Mouse (Mus musculus): ENCODE results near the gene Bcr. TPM values are rescaled to one million over a fixed set of nuclear protein-coding genes. Genes with fewer than 3 reads are reported as not detected.

The Bcr gene
- polyA plus RNA-seq, 1 experiment from 2014 or later: 15.7 TPM

DNA sequence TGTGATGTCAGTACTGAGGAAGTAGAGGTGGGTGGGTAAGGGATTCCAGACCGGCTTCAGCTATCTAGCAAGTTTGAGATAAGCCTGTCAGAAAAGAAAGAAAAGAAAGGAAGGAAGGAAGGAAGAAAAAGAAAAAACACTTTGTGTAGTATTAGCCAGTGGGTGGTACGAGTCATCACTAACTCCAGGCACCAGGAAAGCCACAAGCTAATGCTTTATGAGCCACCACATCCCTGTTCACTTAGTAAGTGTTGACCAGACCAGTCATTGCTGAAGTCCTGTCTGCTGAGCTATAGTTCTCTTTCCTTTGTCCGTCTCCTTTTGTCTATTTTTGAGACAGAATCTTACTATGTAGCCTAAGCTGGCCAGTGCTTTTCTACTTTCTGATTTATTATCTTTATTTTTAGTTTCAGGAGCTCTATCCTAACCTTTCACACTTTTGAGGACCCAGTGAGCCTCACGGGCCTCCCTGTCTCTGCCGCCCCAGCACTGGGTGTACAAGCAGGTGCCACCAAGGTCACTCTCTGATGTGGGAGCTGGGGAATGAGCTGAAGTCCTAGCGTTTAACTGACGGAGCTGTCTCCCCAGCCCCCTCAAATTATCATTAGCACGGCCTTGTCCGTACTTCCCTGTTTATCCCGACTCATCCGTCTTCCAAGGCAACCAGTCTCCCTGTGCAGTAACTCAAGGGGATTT lies 10.0 kb downstream of the Bcr start:
- Histone ChIP-seq H3K27ac (replicated peaks) (no peak overlapping the region), H3K9me3 (no peaks in the 10 kb centered on the region), H3K4me2 (replicated peaks) (no peak overlapping the region), H3K4me1 (peaks cover 48% of the 10 kb centered on the region), H3K27me3 (no peaks in the 10 kb centered on the region), H3K9ac (replicated peaks) (no peak overlapping the region), H3K4me3 (no peak overlapping the region), H3K36me3 (no peaks in the 10 kb centered on the region)
- 84% methylated on average over 11 of the region's 11 CpGs for WGBS
- no peak for ATAC-seq (replicated peaks)

DNA sequence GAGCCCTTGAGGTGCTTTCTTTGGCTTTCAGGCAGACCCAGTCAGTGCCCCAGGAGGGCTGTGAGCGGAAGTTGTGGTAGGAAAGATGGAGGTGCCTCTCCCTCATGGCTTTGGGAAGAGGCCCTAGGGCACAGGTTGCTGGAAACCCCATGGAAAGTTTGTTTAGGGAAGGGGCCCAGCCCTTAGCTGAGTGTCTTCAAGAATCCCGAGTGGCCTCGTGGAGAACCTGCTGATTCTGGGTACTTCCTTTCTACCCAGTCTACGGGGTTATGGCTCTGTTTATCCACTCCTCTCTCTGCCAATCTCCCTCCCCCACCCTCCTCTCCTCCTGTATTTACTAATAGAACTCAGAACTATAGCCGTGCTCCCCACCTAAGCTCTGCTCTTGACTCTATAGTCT lies 15.3 kb downstream of the Bcr start:
- Histone ChIP-seq H3K36me3 (no peaks in the 10 kb centered on the region), H3K27ac (replicated peaks) (no peak overlapping the region), H3K9ac (replicated peaks) (no peak overlapping the region), H3K27me3 (no peaks in the 10 kb centered on the region), H3K4me2 (replicated peaks) (no peak overlapping the region), H3K9me3 (no peaks in the 10 kb centered on the region), H3K4me3 (no peak overlapping the region), H3K4me1 (peaks cover 9% of the 10 kb centered on the region; the same call in 1 of the 2 replicates)
- ATAC-seq (replicated peaks): no peak
- 81% methylated on average over 5 of the region's 5 CpGs for WGBS

DNA sequence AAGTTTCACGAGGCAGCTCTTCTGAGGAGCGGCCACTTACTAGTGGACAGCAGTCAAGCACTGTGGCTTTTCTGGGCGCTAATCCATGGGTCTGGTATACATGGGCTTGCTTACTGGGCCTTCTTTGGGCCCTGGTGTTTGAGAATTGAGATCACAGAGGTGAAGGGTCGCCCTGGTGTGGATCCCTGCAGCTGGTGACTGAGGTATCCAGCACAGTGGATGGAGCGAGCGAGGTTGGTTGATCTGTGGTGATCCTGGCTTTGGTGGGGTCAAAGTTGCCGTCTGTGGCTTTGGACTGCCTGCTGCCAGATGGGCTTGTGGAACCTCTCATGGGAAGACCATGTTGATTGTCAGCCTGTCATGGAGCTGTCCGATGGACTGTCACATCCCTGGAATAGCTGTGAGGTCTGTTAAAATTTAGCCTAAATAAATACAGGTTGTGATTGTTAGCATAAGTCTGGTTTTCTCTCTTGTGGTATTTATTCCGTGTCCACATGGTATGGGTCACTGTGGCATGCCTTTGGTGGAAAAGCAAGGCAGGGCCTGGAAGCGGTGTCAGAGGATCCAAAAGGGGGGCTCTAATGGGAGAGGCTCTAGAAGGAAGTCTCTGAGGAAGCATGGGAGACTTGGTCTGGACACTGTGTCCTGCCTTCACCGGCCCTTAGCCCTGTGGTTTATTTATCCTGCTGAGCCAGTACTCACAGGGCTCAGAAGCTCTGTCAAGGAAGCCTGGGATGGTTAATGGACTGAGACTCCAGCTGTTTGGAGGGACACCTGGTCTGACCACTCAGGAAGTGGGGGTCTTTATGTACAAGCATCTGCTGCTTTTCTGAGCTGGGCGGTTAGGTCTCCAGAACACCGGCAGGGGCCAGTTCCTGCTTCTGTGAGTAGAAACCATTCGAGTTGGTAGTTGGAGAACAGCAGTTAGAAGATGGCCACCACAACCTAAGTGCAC lies 18.1 kb downstream of the Bcr start:
- 92% methylated on average over 14 of the region's 14 CpGs for WGBS
- H3K9ac ChIP-seq (replicated peaks): no peak overlapping the region
- H3K4me1 ChIP-seq: 0 out of 2 replicates have a peak, but pooled peaks cover 6% of the 10 kb centered on the region
- no peak overlapping the region for H3K4me3 ChIP-seq
- H3K27me3 ChIP-seq: no peaks in the 10 kb centered on the region
- no peak overlapping the region for H3K4me2 ChIP-seq (replicated peaks)
- ATAC-seq (replicated peaks): no peak
- H3K36me3 ChIP-seq: no peaks in the 10 kb centered on the region
- no peak overlapping the region for H3K27ac ChIP-seq (replicated peaks)
- no peaks in the 10 kb centered on the region for H3K9me3 ChIP-seq

DNA sequence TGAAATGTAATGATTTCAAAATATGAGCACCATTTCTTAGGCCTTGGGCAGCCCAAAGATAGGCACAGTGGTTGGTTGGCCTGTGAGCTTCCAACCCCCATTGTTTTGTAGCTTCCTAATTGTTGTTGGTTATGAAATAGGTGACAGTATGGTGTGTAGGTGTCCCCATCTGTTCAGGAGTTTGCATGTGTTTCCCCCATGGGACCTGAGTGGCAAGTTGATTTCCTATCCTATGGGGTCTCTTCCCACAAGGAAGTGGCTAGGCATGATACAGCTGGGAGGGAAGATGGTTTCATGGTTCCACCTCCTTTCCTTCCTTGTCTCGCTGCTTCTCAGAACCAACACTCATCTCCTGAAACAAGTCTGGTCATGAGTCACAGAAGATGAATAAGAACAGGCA lies 24.9 kb downstream of the Bcr start:
- Histone ChIP-seq H3K27ac (replicated peaks) (no peak overlapping the region), H3K4me1 (0 out of 2 replicates have a peak, but pooled peaks cover 4% of the 10 kb centered on the region), H3K9ac (replicated peaks) (no peak overlapping the region), H3K27me3 (no peaks in the 10 kb centered on the region), H3K4me3 (no peak overlapping the region), H3K4me2 (replicated peaks) (no peak overlapping the region), H3K9me3 (no peaks in the 10 kb centered on the region), H3K36me3 (no peaks in the 10 kb centered on the region)
- WGBS: 88% methylated on average over 1 of the region's 1 CpGs
- ATAC-seq (replicated peaks): no peak

DNA sequence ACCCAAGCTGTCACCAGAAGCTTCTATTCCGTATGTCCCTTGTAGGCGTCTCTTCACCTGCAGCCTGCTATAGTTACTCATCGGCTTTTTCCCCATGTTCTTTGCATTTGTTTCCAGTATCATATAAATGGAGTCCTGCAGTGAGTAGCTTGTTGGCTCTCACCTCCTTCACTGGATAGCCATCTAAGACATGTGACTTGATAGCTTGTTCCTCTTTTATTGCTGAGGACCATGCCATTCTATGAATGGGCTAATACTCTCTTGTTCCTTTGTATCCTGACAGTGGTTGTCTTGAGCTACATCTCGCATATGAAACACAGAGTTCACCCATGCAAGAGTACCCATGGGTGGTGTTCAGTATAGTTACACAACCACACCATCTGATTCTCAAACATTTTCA lies 28.1 kb downstream of the Bcr start:
- 95% methylated on average over 4 of the region's 4 CpGs for WGBS
- no peak for ATAC-seq (replicated peaks)
- no peaks in the 10 kb centered on the region for H3K36me3 ChIP-seq

DNA sequence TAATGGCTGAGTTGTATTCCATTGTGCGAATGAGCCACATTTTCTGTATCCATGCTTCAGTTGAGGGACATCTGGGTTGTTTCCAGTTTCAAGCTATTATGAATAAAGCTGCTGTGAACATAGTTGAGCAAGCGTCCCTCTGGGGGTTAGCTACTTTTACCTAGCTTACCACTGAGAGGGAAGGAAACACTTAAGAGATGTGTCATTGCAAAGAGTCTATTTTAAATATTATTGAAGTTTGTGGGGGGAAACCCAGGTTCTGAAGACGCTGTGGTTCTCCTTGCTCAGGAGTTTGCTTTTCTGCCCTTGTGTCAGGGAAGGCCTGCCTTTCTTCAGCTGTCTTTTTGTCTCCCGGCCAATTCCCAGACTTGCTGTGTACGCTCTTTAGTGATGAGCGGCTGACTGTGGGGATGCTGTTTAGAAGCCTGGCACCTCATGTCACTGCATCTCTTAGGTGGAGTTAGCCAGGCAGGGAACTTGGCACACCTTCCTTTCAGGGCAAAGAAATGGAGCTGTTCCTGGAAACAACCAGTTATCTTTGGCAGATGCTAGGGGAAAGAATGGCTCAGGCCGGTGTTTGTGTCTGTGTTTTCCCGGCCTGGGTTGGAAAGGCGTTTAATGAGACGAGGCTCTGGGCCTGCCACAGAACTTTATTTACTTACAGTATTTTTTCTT lies 31.2 kb downstream of the Bcr start:
- Histone ChIP-seq H3K4me3 (no peak overlapping the region), H3K9me3 (no peaks in the 10 kb centered on the region), H3K27me3 (no peaks in the 10 kb centered on the region), H3K9ac (replicated peaks) (no peak overlapping the region), H3K4me2 (replicated peaks) (no peak overlapping the region), H3K4me1 (peaks cover 28% of the 10 kb centered on the region), H3K36me3 (no peaks in the 10 kb centered on the region), H3K27ac (replicated peaks) (peak overlapping the region; percentile 28)
- 59% methylated on average over 10 of the region's 10 CpGs for WGBS
- ATAC-seq (replicated peaks): no peak

More for the DNA sequence above, 28.1 kb downstream of the Bcr start:
- no peak overlapping the region for H3K4me2 ChIP-seq (replicated peaks)
- H3K27ac ChIP-seq (replicated peaks): no peak overlapping the region
- H3K9me3 ChIP-seq: no peaks in the 10 kb centered on the region
- no peak overlapping the region for H3K9ac ChIP-seq (replicated peaks)
- H3K27me3 ChIP-seq: no peaks in the 10 kb centered on the region
- no peak overlapping the region for H3K4me3 ChIP-seq
- H3K4me1 ChIP-seq: peaks cover 25% of the 10 kb centered on the region

DNA sequence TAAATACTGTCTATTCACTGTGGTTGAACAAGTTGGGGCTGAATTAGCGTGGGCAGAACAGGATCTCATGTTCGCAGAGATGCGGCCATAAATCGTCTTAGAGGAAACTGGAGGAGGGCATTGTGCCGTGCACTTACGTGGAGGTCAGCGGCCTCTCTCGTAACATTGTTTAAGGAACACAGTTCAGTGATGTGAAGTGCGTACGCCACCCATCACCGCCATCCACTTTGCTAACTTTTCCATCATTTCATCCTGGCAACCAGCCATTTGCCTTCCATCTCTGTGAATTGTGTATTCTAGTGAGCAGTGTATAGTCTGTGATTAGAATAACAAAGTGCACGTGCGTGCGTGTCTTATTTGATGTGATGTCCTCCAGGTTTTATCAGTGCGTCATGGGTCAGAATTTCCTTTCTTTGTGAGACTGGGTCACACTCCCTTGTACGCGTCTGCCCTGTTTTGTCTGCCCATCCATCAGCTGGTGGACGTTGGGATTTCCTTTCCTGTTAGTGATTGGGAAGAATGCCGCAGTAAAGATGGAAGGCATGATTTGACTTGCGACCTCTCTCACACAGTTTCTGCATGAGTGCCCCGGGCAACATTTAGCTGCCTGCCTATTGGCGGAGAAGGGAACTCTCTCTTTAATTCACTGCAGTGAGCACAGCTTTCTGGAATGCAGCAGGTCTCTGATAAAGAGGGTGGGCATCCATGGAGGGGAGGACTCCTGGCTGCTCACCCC lies 33.0 kb downstream of the Bcr start:
- Histone ChIP-seq H3K4me1 (peaks cover 36% of the 10 kb centered on the region), H3K36me3 (no peaks in the 10 kb centered on the region), H3K4me3 (no peak overlapping the region), H3K9me3 (no peaks in the 10 kb centered on the region), H3K4me2 (replicated peaks) (no peak overlapping the region), H3K9ac (replicated peaks) (no peak overlapping the region), H3K27me3 (no peaks in the 10 kb centered on the region), H3K27ac (replicated peaks) (no peak overlapping the region)
- 0 out of 2 replicates have a peak, but pooled peaks have one; percentile 30 for ATAC-seq (replicated peaks)
- 64% methylated on average over 22 of the region's 22 CpGs for WGBS

DNA sequence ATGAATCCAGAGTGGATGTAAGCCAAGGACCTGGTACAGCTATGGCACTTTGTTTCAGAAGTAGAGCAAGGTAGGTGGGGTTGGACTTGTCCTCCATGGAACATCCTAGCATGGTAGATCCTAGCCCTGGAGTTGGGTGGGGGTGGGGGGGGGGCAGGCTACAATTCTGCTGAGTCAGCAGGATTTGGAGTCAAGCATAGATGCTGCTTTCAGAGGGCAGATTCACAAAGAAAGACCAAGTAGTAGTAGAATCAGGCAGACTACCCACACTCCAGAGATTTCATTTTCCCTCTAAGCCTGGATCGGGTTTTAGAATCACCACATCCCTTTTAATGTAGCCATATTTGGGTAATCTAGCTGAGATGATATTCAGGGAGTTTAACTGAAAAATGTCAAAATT lies 33.9 kb downstream of the Bcr start:
- no peak for ATAC-seq (replicated peaks)
- H3K36me3 ChIP-seq: no peaks in the 10 kb centered on the region
- H3K27me3 ChIP-seq: no peaks in the 10 kb centered on the region
- H3K9me3 ChIP-seq: no peaks in the 10 kb centered on the region
- 90% methylated on average over 1 of the region's 1 CpGs for WGBS
- H3K4me2 ChIP-seq (replicated peaks): no peak overlapping the region
- H3K4me3 ChIP-seq: no peak overlapping the region
- H3K9ac ChIP-seq (replicated peaks): no peak overlapping the region
- H3K27ac ChIP-seq (replicated peaks): no peak overlapping the region
- H3K4me1 ChIP-seq: peaks cover 42% of the 10 kb centered on the region

DNA sequence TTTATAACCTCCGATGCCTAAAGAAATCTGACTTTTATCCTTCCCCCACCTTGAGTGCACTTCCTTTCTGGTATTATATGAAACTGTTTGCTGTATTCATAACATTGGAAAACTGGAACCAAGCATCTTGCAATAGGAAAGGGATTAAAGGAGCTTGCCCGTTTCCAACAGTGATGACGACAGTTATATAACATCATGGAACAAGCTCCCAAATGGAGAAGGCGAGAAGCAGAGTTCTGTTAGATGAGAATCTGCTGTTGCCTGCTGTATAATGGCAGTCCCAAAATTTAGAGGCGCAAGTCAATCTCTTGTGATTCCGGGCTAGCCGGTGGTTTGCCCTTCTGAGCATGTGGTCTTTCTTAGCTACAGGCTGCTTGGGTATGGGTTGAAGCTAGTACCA lies 34.8 kb downstream of the Bcr start:
- Histone ChIP-seq H3K4me2 (replicated peaks) (no peak overlapping the region), H3K9ac (replicated peaks) (no peak overlapping the region), H3K4me1 (peaks cover 46% of the 10 kb centered on the region), H3K27ac (replicated peaks) (no peak overlapping the region), H3K4me3 (no peak overlapping the region), H3K9me3 (no peaks in the 10 kb centered on the region), H3K27me3 (no peaks in the 10 kb centered on the region), H3K36me3 (no peaks in the 10 kb centered on the region)
- ATAC-seq (replicated peaks): no peak
- WGBS: 97% methylated on average over 7 of the region's 7 CpGs

DNA sequence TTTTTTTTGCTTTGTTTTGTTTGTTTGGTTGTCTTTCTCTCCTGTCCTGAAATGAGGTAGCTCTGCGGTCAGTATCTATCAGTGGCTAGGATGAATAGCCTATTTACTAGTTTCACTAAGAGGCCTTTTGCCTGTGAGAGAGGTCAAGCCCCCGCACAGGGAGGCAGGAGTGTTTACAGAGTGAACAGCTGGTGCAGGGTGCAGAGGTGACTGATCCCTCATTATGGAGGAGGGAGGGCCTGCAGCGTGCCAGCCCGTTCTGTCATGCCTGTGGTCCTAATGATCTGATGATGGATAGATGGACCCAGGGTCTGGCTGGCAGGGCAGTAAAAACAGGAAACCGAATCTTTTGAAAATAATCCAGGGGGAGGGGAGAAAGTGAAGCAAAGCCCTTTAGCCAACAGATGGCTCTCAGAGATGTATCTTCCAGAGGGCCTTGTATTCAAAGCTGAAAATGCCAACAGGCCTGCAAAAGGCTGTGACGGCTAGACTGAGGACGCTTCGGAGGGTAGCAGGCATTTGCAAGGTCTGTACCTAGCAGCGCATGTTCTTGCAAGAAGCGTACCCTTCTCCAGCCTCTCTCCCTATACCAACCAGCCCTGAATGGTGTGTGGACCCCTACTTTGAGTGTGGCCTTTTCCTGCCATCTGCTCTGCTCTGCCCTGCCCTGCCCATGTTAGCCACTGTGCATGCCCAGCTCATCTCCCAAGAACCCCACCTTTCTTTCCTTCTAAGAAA lies 38.2 kb downstream of the Bcr start:
- 36% methylated on average over 10 of the region's 10 CpGs for WGBS
- no peak overlapping the region for H3K4me3 ChIP-seq
- H3K9me3 ChIP-seq: no peaks in the 10 kb centered on the region
- H3K27ac ChIP-seq (replicated peaks): peak overlapping the region; percentile 24; the same call in 1 of the 2 replicates
- H3K4me1 ChIP-seq: peaks cover 36% of the 10 kb centered on the region
- H3K4me2 ChIP-seq (replicated peaks): no peak overlapping the region
- no peak overlapping the region for H3K9ac ChIP-seq (replicated peaks)
- H3K36me3 ChIP-seq: no peaks in the 10 kb centered on the region
- ATAC-seq (replicated peaks): peak; percentile 42
- H3K27me3 ChIP-seq: no peaks in the 10 kb centered on the region

DNA sequence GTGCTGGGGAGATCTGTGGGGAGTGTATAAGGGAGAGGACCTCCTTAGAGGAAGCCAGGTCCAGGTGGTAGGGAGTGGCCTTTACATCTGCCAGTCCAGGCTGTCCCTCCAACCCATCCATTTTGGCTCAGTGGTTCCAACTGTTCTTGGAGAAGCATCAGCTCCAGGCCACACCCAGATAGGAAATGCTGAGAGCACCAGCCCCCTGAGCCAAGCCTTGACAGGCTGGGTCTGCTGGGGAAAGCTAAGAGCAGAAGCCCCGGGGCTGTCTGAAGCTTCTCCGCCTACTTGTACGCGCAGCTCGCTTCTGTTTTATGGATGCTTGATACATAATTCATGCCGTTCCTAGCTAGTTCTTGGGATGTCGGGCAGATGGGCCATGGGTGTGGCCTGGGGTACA lies 39.9 kb downstream of the Bcr start:
- peak; percentile 14; the same call in 1 of the 2 replicates for ATAC-seq (replicated peaks)
- Histone ChIP-seq H3K4me1 (peaks cover 49% of the 10 kb centered on the region), H3K36me3 (no peaks in the 10 kb centered on the region), H3K4me3 (no peak overlapping the region), H3K27ac (replicated peaks) (peak overlapping the region; percentile 61), H3K27me3 (no peaks in the 10 kb centered on the region), H3K4me2 (replicated peaks) (no peak overlapping the region), H3K9me3 (no peaks in the 10 kb centered on the region), H3K9ac (replicated peaks) (no peak overlapping the region)
- WGBS: 54% methylated on average over 7 of the region's 7 CpGs

Measured in forebrain, embryonic 15.5 days (tissue).